Mouse (Mus musculus): ENCODE measurements at regions not wholly inside any gene's neighbourhood (a gene's known extent, or its start where the extent isn't known, plus 50 kb on each side); places are given as distances from the start of the nearest gene placed in this dataset.

DNA sequence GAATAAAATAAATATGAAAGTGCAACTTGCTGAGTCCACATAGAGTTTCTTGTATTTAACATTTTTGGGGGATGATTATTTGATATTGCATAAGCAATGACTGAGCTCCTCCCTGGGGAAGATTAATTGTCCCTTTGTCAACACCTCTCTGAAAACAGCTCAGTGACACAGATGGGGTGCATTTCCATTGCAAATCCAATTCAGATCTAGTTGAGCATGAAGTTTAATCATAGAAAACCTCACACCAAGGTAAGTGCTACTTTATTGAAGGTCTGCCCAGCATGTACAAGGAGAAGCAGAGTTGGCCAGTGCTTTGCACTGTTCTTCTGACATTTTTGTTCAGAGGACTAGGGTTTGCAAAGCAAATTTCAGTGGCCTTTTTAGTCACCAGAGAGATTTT, 827.5 kb upstream of the Cdh6 start:
- H3K27me3 ChIP-seq (ENCODE audit: poor library complexity, severe bottlenecking), result no peaks in the 10 kb centered on the region
- no peaks in the 10 kb centered on the region for H3K36me3 ChIP-seq (replicated peaks)
- H3K27ac ChIP-seq, result no peak overlapping the region
- DNase-seq (ENCODE audit: extremely low spot score, low spot score), result no peak
- no peaks in the 10 kb centered on the region for H3K4me1 ChIP-seq
- H3K9me3 ChIP-seq, result no peaks in the 10 kb centered on the region
- no peak overlapping the region for H3K4me3 ChIP-seq

GRCm38 (mm10) chr15:13989768-13990167, 816.3 kb upstream of the Cdh6 start:
- H3K27ac ChIP-seq, result no peak overlapping the region
- 63% methylated on average over 3 of the region's 3 CpGs for WGBS
- DNase-seq (ENCODE audit: extremely low spot score, low spot score), result no peak

DNA sequence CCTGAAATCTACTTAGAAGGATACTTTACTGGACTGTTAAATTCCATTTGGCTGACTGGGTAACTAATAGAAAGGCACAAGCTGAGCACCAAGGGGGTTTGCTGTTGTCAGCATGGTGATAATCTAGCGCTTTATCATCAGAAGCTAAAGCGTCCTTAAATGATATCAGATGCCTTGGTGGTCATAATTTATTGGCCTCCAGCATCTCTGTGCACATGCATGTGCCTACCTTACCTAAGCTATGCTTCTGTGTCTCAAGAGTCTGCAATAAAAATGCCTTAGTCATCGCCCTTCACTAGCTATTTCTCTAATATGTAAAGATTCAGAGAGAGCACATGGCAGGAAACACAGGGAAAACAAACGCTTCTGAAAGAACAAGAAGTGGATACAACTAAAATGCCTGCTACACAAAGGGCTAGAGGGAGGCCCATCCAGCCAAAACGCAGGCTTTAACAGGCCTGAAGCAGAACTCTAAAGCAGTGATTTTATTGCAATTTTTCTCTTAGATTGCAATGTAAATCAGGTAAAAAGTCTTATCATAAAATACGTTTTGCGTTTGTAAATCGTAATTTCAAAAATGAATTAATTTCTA, 815.5 kb upstream of the Cdh6 start:
- no peaks in the 10 kb centered on the region for H3K36me3 ChIP-seq (replicated peaks)
- no peak for DNase-seq (ENCODE audit: extremely low spot score, low spot score)
- H3K27ac ChIP-seq, result peak overlapping the region; percentile 1; the same call in 1 of the 2 replicates
- 84% methylated on average over 8 of the region's 8 CpGs for WGBS
- no peaks in the 10 kb centered on the region for H3K27me3 ChIP-seq (ENCODE audit: poor library complexity, severe bottlenecking)
- H3K4me3 ChIP-seq, result no peak overlapping the region
- H3K9me3 ChIP-seq, result no peaks in the 10 kb centered on the region
- peaks cover 13% of the 10 kb centered on the region; the same call in 1 of the 2 replicates for H3K4me1 ChIP-seq

More at GRCm38 (mm10) chr15:13989768-13990167, 816.3 kb upstream of the Cdh6 start:
- Histone ChIP-seq H3K4me1 (peaks cover 13% of the 10 kb centered on the region; the same call in 1 of the 2 replicates), H3K36me3 (replicated peaks) (no peaks in the 10 kb centered on the region), H3K4me3 (no peak overlapping the region), H3K27me3 (ENCODE audit: poor library complexity, severe bottlenecking) (no peaks in the 10 kb centered on the region), H3K9me3 (no peaks in the 10 kb centered on the region)

GRCm38 (mm10) chr15:13969811-13970210, 796.3 kb upstream of the Cdh6 start:
- no peaks in the 10 kb centered on the region for H3K27me3 ChIP-seq (ENCODE audit: poor library complexity, severe bottlenecking)
- H3K4me3 ChIP-seq, result no peak overlapping the region
- no peaks in the 10 kb centered on the region for H3K9me3 ChIP-seq
- no peaks in the 10 kb centered on the region for H3K36me3 ChIP-seq (replicated peaks)
- no peak overlapping the region for H3K27ac ChIP-seq
- peaks cover 11% of the 10 kb centered on the region for H3K4me1 ChIP-seq
- peak; percentile 18 for DNase-seq (ENCODE audit: extremely low spot score, low spot score)
- 19% methylated on average over 7 of the region's 7 CpGs for WGBS
